Mouse (Mus musculus): ENCODE measurements at regions not wholly inside any gene's neighbourhood (a gene's known extent, or its start where the extent isn't known, plus 50 kb on each side); places are given as distances from the start of the nearest gene placed in this dataset.

- 79% methylated on average over 7 of the region's 7 CpGs for WGBS
These were observed 229.9 kb downstream of the Gm765 start for GRCm38 (mm10) chr6:98112495-98113115.

DNA sequence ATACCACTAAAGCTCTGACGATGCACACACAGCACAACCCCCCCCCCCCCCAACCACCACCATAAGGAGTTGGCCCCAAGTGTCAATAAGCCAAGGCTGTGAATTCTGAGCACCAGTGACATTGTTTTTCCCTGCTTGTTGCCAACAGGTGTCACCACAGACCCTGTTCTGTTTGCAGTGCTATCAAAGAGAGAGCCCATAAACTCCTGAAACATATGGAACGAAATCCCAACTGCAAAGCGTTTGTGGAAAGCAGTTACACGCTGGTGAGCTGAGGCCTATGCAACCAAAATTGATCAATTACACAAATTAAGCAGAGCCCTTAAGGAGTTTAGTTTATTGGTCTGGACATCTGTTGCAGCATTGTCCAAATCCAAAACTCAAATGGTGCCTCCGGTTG lies 235.4 kb downstream of the Gm765 start:
- no peak overlapping the region for H3K4me3 ChIP-seq (ENCODE audit: low read depth, low read length)
- H3K36me3 ChIP-seq (ENCODE audit: control insufficient read depth, insufficient read depth, low read length), result no peaks in the 10 kb centered on the region

More at GRCm38 (mm10) chr6:98112495-98113115, 229.9 kb downstream of the Gm765 start:
- H3K9ac ChIP-seq (ENCODE audit: low read depth, low read length), result no peak overlapping the region
- H3K4me3 ChIP-seq (ENCODE audit: low read depth, low read length), result no peak overlapping the region
- no peaks in the 10 kb centered on the region for H3K4me1 ChIP-seq (replicated peaks; ENCODE audit: control insufficient read depth, insufficient read depth, low read length)
- no peaks in the 10 kb centered on the region for H3K36me3 ChIP-seq (ENCODE audit: control insufficient read depth, insufficient read depth, low read length)
- no peak for ATAC-seq (replicated peaks; ENCODE audit: low FRiP score)
- H3K27me3 ChIP-seq (replicated peaks; ENCODE audit: control insufficient read depth, insufficient read depth, low read length), result no peaks in the 10 kb centered on the region
- H3K9me3 ChIP-seq (ENCODE audit: control insufficient read depth, low read length), result no peaks in the 10 kb centered on the region
- no peak overlapping the region for H3K4me2 ChIP-seq
- DNase-seq (ENCODE audit: low spot score), result no peak
- H3K27ac ChIP-seq (ENCODE audit: low read depth, low read length), result no peak overlapping the region

DNA sequence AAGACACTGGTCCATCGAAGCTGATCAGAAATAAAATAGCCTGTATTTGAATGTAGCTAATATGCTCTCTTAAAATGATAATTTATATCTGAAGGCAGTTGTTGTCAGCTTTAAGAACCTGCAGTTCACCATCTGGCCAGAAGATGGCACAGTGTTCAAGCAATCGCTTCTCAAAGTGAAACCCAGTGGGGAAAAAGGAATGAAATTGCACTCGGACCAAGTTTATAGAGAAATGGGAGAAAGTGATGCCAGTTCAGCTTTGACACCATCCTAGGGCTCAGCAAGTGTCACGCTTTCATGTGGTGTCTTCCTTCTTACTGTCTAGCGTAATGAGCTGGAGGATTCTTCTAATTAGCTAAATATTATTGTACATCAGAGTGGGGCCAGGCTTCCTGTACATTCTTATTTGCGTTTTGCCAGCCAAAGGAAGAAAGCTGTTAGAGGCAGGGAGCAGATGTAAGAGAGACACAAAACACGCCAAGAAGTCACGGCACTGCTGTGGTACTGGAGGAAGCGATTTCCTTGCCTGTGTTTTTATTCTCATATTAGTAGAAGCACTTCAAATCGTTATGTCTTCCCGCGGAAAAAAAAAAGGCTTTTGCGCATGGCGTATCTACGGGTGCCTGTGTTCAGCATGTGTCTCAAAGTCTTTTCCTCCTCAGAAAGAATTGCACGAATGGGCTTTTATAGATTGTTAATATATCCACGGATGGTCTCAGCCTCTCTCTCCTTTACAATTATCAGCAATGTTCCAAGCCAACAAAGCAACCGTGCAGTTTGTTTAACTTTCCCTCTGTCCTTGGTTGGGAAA lies 237.1 kb downstream of the Gm765 start:
- Histone ChIP-seq H3K4me2 (peak overlapping the region; percentile 62), H3K4me1 (replicated peaks; ENCODE audit: control insufficient read depth, insufficient read depth, low read length) (no peaks in the 10 kb centered on the region), H3K27ac (ENCODE audit: low read depth, low read length) (no peak overlapping the region), H3K4me3 (ENCODE audit: low read depth, low read length) (peak overlapping the region; percentile 27), H3K9me3 (ENCODE audit: control insufficient read depth, low read length) (no peaks in the 10 kb centered on the region), H3K36me3 (ENCODE audit: control insufficient read depth, insufficient read depth, low read length) (no peaks in the 10 kb centered on the region), H3K9ac (ENCODE audit: low read depth, low read length) (no peak overlapping the region), H3K27me3 (replicated peaks; ENCODE audit: control insufficient read depth, insufficient read depth, low read length) (no peaks in the 10 kb centered on the region)
- DNase-seq (ENCODE audit: low spot score) (peak; percentile 32), ATAC-seq (replicated peaks; ENCODE audit: low FRiP score) (no peak)
- WGBS, result 53% methylated on average over 18 of the region's 18 CpGs

More for the DNA sequence above, 235.4 kb downstream of the Gm765 start:
- H3K27ac ChIP-seq (ENCODE audit: low read depth, low read length), result no peak overlapping the region
- no peak overlapping the region for H3K9ac ChIP-seq (ENCODE audit: low read depth, low read length)
- H3K9me3 ChIP-seq (ENCODE audit: control insufficient read depth, low read length), result no peaks in the 10 kb centered on the region
- no peak overlapping the region for H3K4me2 ChIP-seq
- no peaks in the 10 kb centered on the region for H3K27me3 ChIP-seq (replicated peaks; ENCODE audit: control insufficient read depth, insufficient read depth, low read length)
- ATAC-seq (replicated peaks; ENCODE audit: low FRiP score), result no peak
- 76% methylated on average over 5 of the region's 5 CpGs for WGBS
- DNase-seq (ENCODE audit: low spot score), result no peak
- no peaks in the 10 kb centered on the region for H3K4me1 ChIP-seq (replicated peaks; ENCODE audit: control insufficient read depth, insufficient read depth, low read length)

GRCm38 (mm10) chr6:98104432-98104831 lies 238.1 kb downstream of the Gm765 start:
- H3K9me3 ChIP-seq (ENCODE audit: control insufficient read depth, low read length), result no peaks in the 10 kb centered on the region
- DNase-seq (ENCODE audit: low spot score) (no peak), ATAC-seq (replicated peaks; ENCODE audit: low FRiP score) (no peak)
- H3K27ac ChIP-seq (ENCODE audit: low read depth, low read length), result no peak overlapping the region
- H3K27me3 ChIP-seq (replicated peaks; ENCODE audit: control insufficient read depth, insufficient read depth, low read length), result no peaks in the 10 kb centered on the region
- no peak overlapping the region for H3K4me3 ChIP-seq (ENCODE audit: low read depth, low read length)
- 44% methylated on average over 3 of the region's 3 CpGs for WGBS
- no peaks in the 10 kb centered on the region for H3K36me3 ChIP-seq (ENCODE audit: control insufficient read depth, insufficient read depth, low read length)
- no peak overlapping the region for H3K9ac ChIP-seq (ENCODE audit: low read depth, low read length)
- H3K4me1 ChIP-seq (replicated peaks; ENCODE audit: control insufficient read depth, insufficient read depth, low read length), result no peaks in the 10 kb centered on the region
- H3K4me2 ChIP-seq, result no peak overlapping the region

DNA sequence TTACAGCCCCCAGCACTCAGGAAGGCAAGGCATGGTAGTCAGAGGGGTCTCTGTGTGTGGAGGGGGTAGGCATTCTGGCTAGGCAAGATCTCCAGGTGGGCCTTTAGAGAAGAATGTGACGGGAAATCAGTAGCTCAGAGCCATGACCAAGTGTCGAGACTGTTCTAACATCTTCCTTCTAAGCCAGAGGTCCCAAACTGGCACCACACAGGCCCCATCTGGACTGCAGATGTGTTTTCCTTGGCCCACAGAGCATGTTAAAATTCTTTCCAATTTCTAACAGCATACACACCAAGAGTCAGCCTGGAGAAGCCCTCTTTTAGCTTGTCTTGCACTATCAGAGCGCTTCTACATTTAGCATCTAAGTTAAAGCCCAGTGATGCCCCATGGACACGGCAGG lies 241.5 kb downstream of the Gm765 start:
- no peak overlapping the region for H3K9ac ChIP-seq (ENCODE audit: low read depth, low read length)
- H3K36me3 ChIP-seq (ENCODE audit: control insufficient read depth, insufficient read depth, low read length), result no peaks in the 10 kb centered on the region
- H3K4me1 ChIP-seq (replicated peaks; ENCODE audit: control insufficient read depth, insufficient read depth, low read length), result no peaks in the 10 kb centered on the region
- ATAC-seq (replicated peaks; ENCODE audit: low FRiP score) (no peak), DNase-seq (ENCODE audit: low spot score) (no peak)
- H3K4me3 ChIP-seq (ENCODE audit: low read depth, low read length), result no peak overlapping the region
- H3K9me3 ChIP-seq (ENCODE audit: control insufficient read depth, low read length), result no peaks in the 10 kb centered on the region
- no peak overlapping the region for H3K27ac ChIP-seq (ENCODE audit: low read depth, low read length)
- no peaks in the 10 kb centered on the region for H3K27me3 ChIP-seq (replicated peaks; ENCODE audit: control insufficient read depth, insufficient read depth, low read length)
- H3K4me2 ChIP-seq, result no peak overlapping the region
- 90% methylated on average over 4 of the region's 4 CpGs for WGBS

DNA sequence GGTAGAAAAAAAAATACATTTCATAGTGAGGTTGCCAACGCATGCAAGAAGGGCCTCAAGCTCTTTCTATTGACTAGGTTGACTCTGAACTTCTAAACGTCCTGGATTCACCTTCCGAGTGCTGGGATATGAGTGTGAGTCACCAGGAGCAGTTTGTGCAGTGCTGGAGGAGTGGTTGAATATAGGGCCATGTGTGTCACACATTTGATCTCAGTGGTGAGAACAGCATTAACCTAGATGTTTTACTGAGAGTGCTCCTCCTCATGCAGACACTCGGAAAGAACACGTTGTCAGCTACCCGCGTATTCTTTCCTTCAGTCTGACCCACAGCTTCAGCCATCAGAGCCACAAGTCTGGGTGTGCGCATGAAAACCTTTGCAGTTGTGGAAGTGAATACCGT lies 243.4 kb downstream of the Gm765 start:
- ATAC-seq (replicated peaks; ENCODE audit: low FRiP score), result no peak
- H3K9ac ChIP-seq (ENCODE audit: low read depth, low read length), result no peak overlapping the region
- 86% methylated on average over 9 of the region's 9 CpGs for WGBS
- H3K4me1 ChIP-seq (replicated peaks; ENCODE audit: control insufficient read depth, insufficient read depth, low read length), result no peaks in the 10 kb centered on the region
- H3K4me3 ChIP-seq (ENCODE audit: low read depth, low read length), result no peak overlapping the region
- DNase-seq (ENCODE audit: low spot score), result no peak
- no peaks in the 10 kb centered on the region for H3K27me3 ChIP-seq (replicated peaks; ENCODE audit: control insufficient read depth, insufficient read depth, low read length)
- H3K27ac ChIP-seq (ENCODE audit: low read depth, low read length), result no peak overlapping the region
- H3K4me2 ChIP-seq, result no peak overlapping the region
- no peaks in the 10 kb centered on the region for H3K36me3 ChIP-seq (ENCODE audit: control insufficient read depth, insufficient read depth, low read length)
- H3K9me3 ChIP-seq (ENCODE audit: control insufficient read depth, low read length), result no peaks in the 10 kb centered on the region

DNA sequence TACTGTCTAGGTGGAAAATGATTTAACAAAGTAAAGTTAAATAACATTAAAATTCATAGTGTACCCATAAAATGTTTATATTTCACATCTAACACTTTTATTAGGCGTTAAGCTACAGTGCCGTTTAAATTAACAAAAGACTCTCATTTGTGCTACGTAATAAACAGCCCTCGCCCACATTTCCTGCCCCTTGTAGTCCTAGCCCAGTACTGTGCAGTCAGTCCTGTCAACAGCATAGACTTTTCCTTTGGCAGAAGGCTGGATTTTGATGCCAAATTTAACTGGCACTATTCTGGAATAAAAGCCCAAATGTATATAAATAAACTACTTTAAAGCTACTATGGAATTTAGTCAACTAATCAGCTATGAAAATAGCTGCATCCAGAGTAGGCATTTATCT lies 247.3 kb downstream of the Gm765 start:
- 83% methylated on average over 4 of the region's 4 CpGs for WGBS
- no peak overlapping the region for H3K27ac ChIP-seq (ENCODE audit: low read depth, low read length)
- no peaks in the 10 kb centered on the region for H3K9me3 ChIP-seq (ENCODE audit: control insufficient read depth, low read length)
- DNase-seq (ENCODE audit: low spot score), result no peak
- no peak overlapping the region for H3K4me3 ChIP-seq (ENCODE audit: low read depth, low read length)
- no peaks in the 10 kb centered on the region for H3K4me1 ChIP-seq (replicated peaks; ENCODE audit: control insufficient read depth, insufficient read depth, low read length)
- no peak overlapping the region for H3K9ac ChIP-seq (ENCODE audit: low read depth, low read length)
- H3K4me2 ChIP-seq, result no peak overlapping the region
- H3K27me3 ChIP-seq (replicated peaks; ENCODE audit: control insufficient read depth, insufficient read depth, low read length), result no peaks in the 10 kb centered on the region
- no peak for ATAC-seq (replicated peaks; ENCODE audit: low FRiP score)
- H3K36me3 ChIP-seq (ENCODE audit: control insufficient read depth, insufficient read depth, low read length), result no peaks in the 10 kb centered on the region

- H3K27me3 ChIP-seq (replicated peaks; ENCODE audit: control insufficient read depth, insufficient read depth, low read length), result no peaks in the 10 kb centered on the region
- no peak overlapping the region for H3K4me3 ChIP-seq (ENCODE audit: low read depth, low read length)
- no peak overlapping the region for H3K27ac ChIP-seq (ENCODE audit: low read depth, low read length)
- DNase-seq (ENCODE audit: low spot score) (no peak), ATAC-seq (replicated peaks; ENCODE audit: low FRiP score) (no peak)
- H3K4me1 ChIP-seq (replicated peaks; ENCODE audit: control insufficient read depth, insufficient read depth, low read length), result no peaks in the 10 kb centered on the region
- no peak overlapping the region for H3K4me2 ChIP-seq
- H3K36me3 ChIP-seq (ENCODE audit: control insufficient read depth, insufficient read depth, low read length), result no peaks in the 10 kb centered on the region
- no peak overlapping the region for H3K9ac ChIP-seq (ENCODE audit: low read depth, low read length)
- H3K9me3 ChIP-seq (ENCODE audit: control insufficient read depth, low read length), result no peaks in the 10 kb centered on the region
- WGBS, result 58% methylated on average over 4 of the region's 4 CpGs
These were observed 253.4 kb downstream of the Gm765 start for GRCm38 (mm10) chr6:98089185-98089584.

DNA sequence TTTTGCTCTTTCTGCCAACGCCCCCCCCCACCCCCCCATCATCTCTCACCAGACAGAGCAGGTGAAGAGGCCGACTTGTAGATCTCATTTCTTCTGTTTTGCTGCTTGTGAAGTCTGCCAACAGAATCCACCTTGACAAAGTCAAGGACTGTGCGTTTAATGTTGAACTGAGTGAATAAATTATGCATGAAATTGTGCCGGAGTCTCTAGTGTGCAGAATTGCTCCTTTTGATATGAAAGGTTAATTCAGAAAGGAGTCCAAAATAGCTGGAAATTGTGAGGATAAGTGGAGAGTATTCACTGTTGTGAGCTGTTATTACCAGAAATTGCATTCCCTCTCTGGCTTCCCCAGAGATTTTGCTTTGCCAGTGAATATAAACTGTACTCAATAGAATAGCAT lies 262.5 kb downstream of the Gm765 start:
- no peaks in the 10 kb centered on the region for H3K27me3 ChIP-seq (replicated peaks; ENCODE audit: control insufficient read depth, insufficient read depth, low read length)
- no peaks in the 10 kb centered on the region for H3K4me1 ChIP-seq (replicated peaks; ENCODE audit: control insufficient read depth, insufficient read depth, low read length)
- no peaks in the 10 kb centered on the region for H3K36me3 ChIP-seq (ENCODE audit: control insufficient read depth, insufficient read depth, low read length)
- DNase-seq (ENCODE audit: low spot score) (no peak), ATAC-seq (replicated peaks; ENCODE audit: low FRiP score) (no peak)
- H3K4me2 ChIP-seq, result no peak overlapping the region
- 79% methylated on average over 4 of the region's 4 CpGs for WGBS
- no peaks in the 10 kb centered on the region for H3K9me3 ChIP-seq (ENCODE audit: control insufficient read depth, low read length)
- H3K27ac ChIP-seq (ENCODE audit: low read depth, low read length), result no peak overlapping the region
- no peak overlapping the region for H3K4me3 ChIP-seq (ENCODE audit: low read depth, low read length)
- H3K9ac ChIP-seq (ENCODE audit: low read depth, low read length), result no peak overlapping the region

Measured in liver, embryonic 11.5 days (tissue).